Mouse (Mus musculus) telencephalon, adult 2 months (tissue): ENCODE measurements around the gene Asb8.
A peak's percentile ranks its signal among the peaks of the same experiment; 100 is the strongest.

Experiments used
- DNase-seq: peaks from one replicate; pipeline ENCODE4 v3.0.0-alpha.2; 2011; ENCODE audit warnings: low read depth, low spot score

The Asb8 gene

GRCm38 (mm10) chr15:98165525-98165924 lies at the start of gene Asb8:
TSS of gene Asb8 (minus strand) at chr15:98165625.
- DNase-seq = no peak

- DNase-seq = no peak
These were observed 48.7 kb upstream of the Asb8 start for GRCm38 (mm10) chr15:98214130-98214529.

- no peak for DNase-seq
These were observed 48.0 kb upstream of the Asb8 start for GRCm38 (mm10) chr15:98213336-98213870.

GRCm38 (mm10) chr15:98209676-98210075 lies 44.3 kb upstream of the Asb8 start:
- no peak for DNase-seq

GRCm38 (mm10) chr15:98195442-98195841 lies 30.0 kb upstream of the Asb8 start, which contains the start of gene Olfr288:
TSS of gene Olfr288 (minus strand) at chr15:98195542.
- no peak for DNase-seq

GRCm38 (mm10) chr15:98184456-98184855 lies 19.0 kb upstream of the Asb8 start:
- no peak for DNase-seq

GRCm38 (mm10) chr15:98181856-98182570 lies 16.6 kb upstream of the Asb8 start:
- no peak for DNase-seq

- DNase-seq = peak; percentile 97
These were observed 15.8 kb upstream of the Asb8 start for GRCm38 (mm10) chr15:98181132-98181711.

- DNase-seq = no peak
These were observed 15.2 kb upstream of the Asb8 start for GRCm38 (mm10) chr15:98180567-98181131.

GRCm38 (mm10) chr15:98177320-98177719 lies 11.9 kb upstream of the Asb8 start:
- no peak for DNase-seq

GRCm38 (mm10) chr15:98173821-98174220 lies 8.4 kb upstream of the Asb8 start:
- DNase-seq = peak; percentile 88

- DNase-seq = no peak
These were observed 6.7 kb upstream of the Asb8 start for GRCm38 (mm10) chr15:98172113-98172512.

GRCm38 (mm10) chr15:98170917-98171316 lies 5.5 kb upstream of the Asb8 start:
- no peak for DNase-seq

- no peak for DNase-seq
These were observed 4.9 kb upstream of the Asb8 start for GRCm38 (mm10) chr15:98170365-98170764.

- DNase-seq = no peak
These were observed 3.2 kb upstream of the Asb8 start for GRCm38 (mm10) chr15:98168622-98169004.

- peak; percentile 89 for DNase-seq
These were observed 2.5 kb upstream of the Asb8 start for GRCm38 (mm10) chr15:98167645-98168621.

GRCm38 (mm10) chr15:98166963-98167644 lies 1.7 kb upstream of the Asb8 start, which contains the start of gene Ccdc184:
TSS of gene Ccdc184 (plus strand) at chr15:98167158.
- no peak for DNase-seq

- no peak for DNase-seq
These were observed 2.9 kb downstream of the Asb8 start for GRCm38 (mm10) chr15:98162561-98162960.

- DNase-seq = no peak
These were observed 4.2 kb downstream of the Asb8 start for GRCm38 (mm10) chr15:98161026-98161805.

GRCm38 (mm10) chr15:98157253-98157652 lies 8.2 kb downstream of the Asb8 start:
- no peak for DNase-seq
